Mouse (Mus musculus): ENCODE measurements around the gene Gpa33.

GRCm38 (mm10) chr1:166142369-166142768, 12.3 kb downstream of the Gpa33 start:
- TF ChIP-seq CTCF (IDR thresholded peaks at IDR 0.05) (no peak), EP300 (IDR thresholded peaks at IDR 0.05) (no peak)
